ENCODE assay signal across 10 mouse cellular contexts in the genomic region with DNA sequence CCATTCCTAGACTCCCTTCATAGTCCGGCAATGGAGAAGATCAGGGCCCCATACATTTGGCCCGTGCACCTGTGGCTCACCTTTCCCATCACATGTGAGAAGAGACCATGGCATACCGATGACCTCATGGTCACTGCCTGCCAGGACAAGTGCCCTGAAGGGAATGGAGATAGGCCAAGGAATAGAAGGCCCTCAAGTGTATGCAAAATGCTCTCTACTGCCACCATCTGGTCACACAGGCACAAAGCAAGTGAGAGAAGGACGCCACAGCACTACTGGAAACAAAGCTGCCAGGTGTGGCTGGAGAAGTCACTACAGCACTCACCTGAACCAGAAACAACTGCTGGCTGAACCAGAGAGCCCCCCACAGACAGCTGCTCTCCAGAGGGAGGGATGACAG. TPM values are rescaled to one million over a fixed set of nuclear protein-coding genes. Genes with fewer than 3 reads are reported as not detected.
DNase-seq lines count a peak whose midpoint lies in the region; ATAC-seq and TF ChIP-seq lines count a peak whose summit lies in the region.
"Had no signal": no experiment of that assay in that cellular context is flagged by ENCODE, and none has a peak within 500 bp of the region (broad histone marks: within the 10 kb centered on the region; RNA-seq: fewer than 3 reads in every experiment).

No protein-coding gene starts in this region.

- peaks cover 5% of the 10 kb centered on the region; the same call in 1 of the 2 replicates for H3K4me1 ChIP-seq in cortical plate, adult 2 months (ENCODE audit: control insufficient read depth, insufficient read depth, low read length)
- peaks cover 3% of the 10 kb centered on the region; the same call in 1 of the 2 replicates for H3K4me1 ChIP-seq in hindbrain, embryonic 14.5 days (replicated peaks; ENCODE audit: control insufficient read depth, insufficient read depth, low read length)
- H3K4me1 ChIP-seq in lung, adult 2 months (ENCODE audit: control insufficient read depth, insufficient read depth, low read length): peaks cover 7% of the 10 kb centered on the region
- H3K4me1 ChIP-seq in small intestine, adult 2 months (ENCODE audit: control insufficient read depth, insufficient read depth, insufficient read length, low read length): no peaks in the 10 kb centered on the region
- H3K4me1 ChIP-seq: embryonic facial prominence, embryonic 12.5 days had no signal

- DNase-seq in left cerebral cortex, postnatal 4 days: peak; percentile 58
- no peak for DNase-seq in left cerebral cortex, postnatal 10 days (ENCODE audit: extremely low spot score in 1 of 2, low spot score in 2 of 2)
- peak; percentile 92 for DNase-seq in MN1 (ENCODE audit: low spot score)
- peak; percentile 75 for DNase-seq in hindbrain, embryonic 14.5 days (ENCODE audit: low spot score)
- DNase-seq in lung, adult 2 months: peak; percentile 58
- DNase-seq in layer of hippocampus, adult 9-11 months: no peak

- WGBS in hindbrain, embryonic 14.5 days: 57% methylated on average over 4 of the region's 4 CpGs
- WGBS in lung, adult 2 months: 49% methylated on average over 4 of the region's 4 CpGs
- WGBS in small intestine, adult 2 months: 61% methylated on average over 4 of the region's 4 CpGs

- no peak overlapping the region for H3K27ac ChIP-seq in cortical plate, adult 2 months (ENCODE audit: insufficient read depth, low read length)
- H3K27ac ChIP-seq in hindbrain, embryonic 14.5 days: no peak overlapping the region
- H3K27ac ChIP-seq in small intestine, adult 2 months (ENCODE audit: insufficient read depth, low read depth, low read length): no peak overlapping the region
- H3K27ac ChIP-seq: embryonic facial prominence, embryonic 12.5 days; macrophage had no signal

- H3K27me3 ChIP-seq in hindbrain, embryonic 14.5 days (ENCODE audit: control insufficient read depth, insufficient read depth, low read length): no peaks in the 10 kb centered on the region
- no peaks in the 10 kb centered on the region for H3K27me3 ChIP-seq in small intestine, adult 2 months (ENCODE audit: control insufficient read depth, insufficient read depth, low read length)
- H3K27me3 ChIP-seq: embryonic facial prominence, embryonic 12.5 days had no signal

- no peak for TF ChIP-seq POLR2A in cortical plate, adult 2 months (IDR thresholded peaks at IDR 0.05; ENCODE audit: extremely low read depth, insufficient read depth, low read length)
- TF ChIP-seq POLR2A in lung, adult 2 months (IDR thresholded peaks at IDR 0.05; ENCODE audit: borderline replicate concordance, extremely low read depth, low read depth, low read length): no peak
- no peak for TF ChIP-seq POLR2A in small intestine, adult 2 months (IDR thresholded peaks at IDR 0.05; ENCODE audit: low read depth, low read length)

- H3K36me3 ChIP-seq in hindbrain, embryonic 14.5 days (replicated peaks; ENCODE audit: control insufficient read depth, insufficient read depth): peaks cover 91% of the 10 kb centered on the region
- peaks cover 70% of the 10 kb centered on the region for H3K36me3 ChIP-seq in small intestine, adult 2 months (ENCODE audit: control insufficient read depth, insufficient read depth, low read length)

- peak; percentile 92 for TF ChIP-seq CTCF in cortical plate, adult 2 months (IDR thresholded peaks at IDR 0.05; ENCODE audit: extremely low read depth, insufficient read depth, low read length)
- TF ChIP-seq CTCF in lung, adult 2 months (IDR thresholded peaks at IDR 0.05; ENCODE audit: insufficient read depth, low read length): peak; percentile 82
- peak; percentile 83; the same call in 1 of the 2 replicates for TF ChIP-seq CTCF in small intestine, adult 2 months (IDR thresholded peaks at IDR 0.05; ENCODE audit: extremely low read depth, insufficient read length, insufficient replicate concordance, low read depth, low read length)

- ATAC-seq in hindbrain, embryonic 14.5 days (ENCODE audit: low FRiP score): no peak

- H3K4me2 ChIP-seq in hindbrain, embryonic 14.5 days (replicated peaks): no peak overlapping the region
- H3K4me2 ChIP-seq: embryonic facial prominence, embryonic 12.5 days had no signal

- H3K4me3 ChIP-seq in cortical plate, adult 2 months (ENCODE audit: insufficient read depth, low read length): no peak overlapping the region
- no peak overlapping the region for H3K4me3 ChIP-seq in hindbrain, embryonic 14.5 days (replicated peaks; ENCODE audit: low read length)
- H3K4me3 ChIP-seq in lung, adult 2 months (replicated peaks; ENCODE audit: extremely low read depth, low read depth, low read length): no peak overlapping the region
- H3K4me3 ChIP-seq in small intestine, adult 2 months (ENCODE audit: low read depth, low read length): no peak overlapping the region
- H3K4me3 ChIP-seq: embryonic facial prominence, embryonic 12.5 days had no signal

- intact Hi-C loops in left cerebral cortex, postnatal 4 days (cut with DNase I): no loop called here
- intact Hi-C loops in left cerebral cortex, postnatal 10 days (cut with DNase I): no loop called here

- no peaks in the 10 kb centered on the region for H3K9me3 ChIP-seq in hindbrain, embryonic 14.5 days (ENCODE audit: control insufficient read depth, low read length)
- H3K9me3 ChIP-seq: embryonic facial prominence, embryonic 12.5 days had no signal

- H3K9ac ChIP-seq in hindbrain, embryonic 14.5 days: no peak overlapping the region; the same call in 1 of the 2 replicates
- H3K9ac ChIP-seq: embryonic facial prominence, embryonic 12.5 days had no signal

RNA-seq across cellular contexts. Expression of a gene that starts 8.4 kb away (rescaled TPM):
- total RNA-seq in left cerebral cortex, postnatal 4 days (2021): 10 to 100 TPM; 36.6 to 41.4 TPM
- 10 to 100 TPM; 41.8 to 42.9 TPM for total RNA-seq in left cerebral cortex, postnatal 10 days (2021)
- polyA plus RNA-seq in cortical plate, adult 2 months (2012; rRNA removed): 58.6 and 62.3 TPM in 2 replicates
- 44.2 and 46.9 TPM in 2 replicates for polyA plus RNA-seq in hindbrain, embryonic 14.5 days (2014; fragmentation: Nextera tagmentation; extraction: Ambion mirVana)
- 76.7 and 85.5 TPM in 2 replicates for polyA plus RNA-seq in lung, adult 2 months (2012; rRNA removed)
- 28.2 and 68.9 TPM in 2 replicates for polyA plus RNA-seq in small intestine, adult 2 months (2012; rRNA removed)

RNA-seq across cellular contexts. Expression of a gene that starts 9.4 kb away (rescaled TPM):
- 10 to 100 TPM; 36.7 to 37.2 TPM for total RNA-seq in left cerebral cortex, postnatal 4 days (2021)
- 10 to 100 TPM; 44.5 to 45.2 TPM for total RNA-seq in left cerebral cortex, postnatal 10 days (2021)
- polyA plus RNA-seq in cortical plate, adult 2 months (2012; rRNA removed): 85.8 and 95.2 TPM in 2 replicates
- 5.0 and 5.4 TPM in 2 replicates for polyA plus RNA-seq in hindbrain, embryonic 14.5 days (2014; fragmentation: Nextera tagmentation; extraction: Ambion mirVana)
- polyA plus RNA-seq in lung, adult 2 months (2012; rRNA removed): 10.1 and 14.0 TPM in 2 replicates
- 4.7 and 7.3 TPM in 2 replicates for polyA plus RNA-seq in small intestine, adult 2 months (2012; rRNA removed)

RNA-seq across cellular contexts. Expression of a gene that starts 18.4 kb away (rescaled TPM):
- under 1 TPM in 1 of 2 experiments, not detected in 1; 0.40 TPM for total RNA-seq in left cerebral cortex, postnatal 4 days (2021)
- under 1 TPM; 0.17 to 0.59 TPM for total RNA-seq in left cerebral cortex, postnatal 10 days (2021)
- polyA plus RNA-seq in cortical plate, adult 2 months (2012; rRNA removed): 0.53 and 0.71 TPM in 2 replicates
- 0.46 and 0.96 TPM in 2 replicates for polyA plus RNA-seq in hindbrain, embryonic 14.5 days (2014; fragmentation: Nextera tagmentation; extraction: Ambion mirVana)
- polyA plus RNA-seq in lung, adult 2 months (2012; rRNA removed): not detected in 2 replicates
- polyA plus RNA-seq in small intestine, adult 2 months (2012; rRNA removed): not detected in 2 replicates
- polyA plus RNA-seq: macrophage had no signal

RNA-seq across cellular contexts. Expression of a gene that starts 59.5 kb away (rescaled TPM):
- total RNA-seq in left cerebral cortex, postnatal 4 days (2021): 10 to 100 TPM; 37.0 to 39.0 TPM
- 10 to 100 TPM in 1 of 2 experiments, 1 to 10 TPM in 1; 9.3 to 14.8 TPM for total RNA-seq in left cerebral cortex, postnatal 10 days (2021)
- polyA plus RNA-seq in cortical plate, adult 2 months (2012; rRNA removed): 9.6 and 10.9 TPM in 2 replicates
- 164 and 190 TPM in 2 replicates for polyA plus RNA-seq in hindbrain, embryonic 14.5 days (2014; fragmentation: Nextera tagmentation; extraction: Ambion mirVana)
- 173 and 190 TPM in 2 replicates for polyA plus RNA-seq in lung, adult 2 months (2012; rRNA removed)
- 8.8 and 13.7 TPM in 2 replicates for polyA plus RNA-seq in small intestine, adult 2 months (2012; rRNA removed)
- polyA plus RNA-seq: macrophage had no signal

Comparison
In these comparisons a context has a peak if more than half of its experiments do, and no peak if none do; other contexts are left out.
1. DNase-seq: peak in left cerebral cortex, postnatal 4 days (single experiment), MN1 (single experiment), hindbrain, embryonic 14.5 days (single experiment) and lung, adult 2 months (single experiment); none in left cerebral cortex, postnatal 10 days (0 of 2) and layer of hippocampus, adult 9-11 months (single experiment).
2. Peak in every context shown above with its lines, with median percentiles within 50 percentile points of each other: CTCF ChIP-seq.